Mouse (Mus musculus) small intestine, adult 2 months (tissue): Measurements from ENCODE around the gene Rpsa. TPM values are rescaled to one million over a fixed set of nuclear protein-coding genes. Genes with fewer than 3 reads are reported as not detected.
A peak's percentile ranks its signal among the peaks of the same experiment; 100 is the strongest.

Experiments used
- H3K27ac ChIP-seq: fragments of 200-500 bp; 2 replicates; pipeline ENCODE4 v1.5.1; 2012; ENCODE audit warnings: low read depth, low read length, control low read depth, inconsistent platforms; ENCODE audit not compliant: insufficient read depth
- H3K27me3 ChIP-seq: fragments of 200-500 bp; 2 replicates; pipeline ENCODE4 v1.6.1; 2012; ENCODE audit warnings: mild to moderate bottlenecking, moderate library complexity, low read length, inconsistent platforms; ENCODE audit not compliant: control insufficient read depth, insufficient read depth
- H3K36me3 ChIP-seq: fragments of 200-500 bp; 2 replicates; pipeline ENCODE4 v1.6.1; 2012; ENCODE audit warnings: mild to moderate bottlenecking, low read length, control low read depth, inconsistent platforms; ENCODE audit not compliant: control insufficient read depth, insufficient read depth
- H3K4me1 ChIP-seq: fragments of 200-500 bp; 2 replicates; pipeline ENCODE4 v1.6.1; 2012; ENCODE audit warnings: low read length, inconsistent platforms, mixed read lengths; ENCODE audit not compliant: control insufficient read depth, insufficient read depth, insufficient read length
- H3K4me3 ChIP-seq: fragments of 200-500 bp; 2 replicates; pipeline ENCODE4 v1.5.1; 2012; ENCODE audit warnings: low read depth, mild to moderate bottlenecking, control low read depth, inconsistent platforms, low read length, moderate library complexity
- CTCF ChIP-seq: fragments of 200-500 bp; IDR thresholded peaks from 2 replicates; pipeline ENCODE4 v1.5.1; 2012; ENCODE audit warnings: low read depth, mild to moderate bottlenecking, control low read depth, inconsistent platforms, low read length, moderate library complexity, mixed read lengths; ENCODE audit not compliant: insufficient replicate concordance, insufficient read length; ENCODE audit errors: extremely low read depth
- POLR2A ChIP-seq: fragments of 200-500 bp; IDR thresholded peaks from 2 replicates; pipeline ENCODE4 v1.6.1; 2012; ENCODE audit warnings: low read depth, mild to moderate bottlenecking, control low read depth, inconsistent platforms, low read length, moderate library complexity
- WGBS: fragments of 180-500 bp; shearing (Covaris S2); methylation state at CpG from one replicate; pipeline ENCODE4 v1.1.7; 2018; 5-methylcytosine and 5-hydroxymethylcytosine counted together
- polyA plus RNA-seq: library from polyadenylated mRNA; depleted of rRNA; stranded (reverse); fragments of >200 nt; gene quantifications from 2 replicates; pipeline ENCODE4 v1.2.3, GENCODE M21; 2012

Rpsa gene
- polyA plus RNA-seq, 1 experiment, result 2,329 TPM

- Histone ChIP-seq H3K4me3 (no peak overlapping the region), H3K36me3 (no peaks in the 10 kb centered on the region), H3K4me1 (no peaks in the 10 kb centered on the region), H3K27me3 (no peaks in the 10 kb centered on the region), H3K27ac (no peak overlapping the region)
- TF ChIP-seq CTCF, result peak; percentile 54; the same call in 1 of the 2 replicates
- no peak for TF ChIP-seq POLR2A
- 5% methylated on average over 4 of the region's 4 CpGs for WGBS
Measured at GRCm38 (mm10) chr9:120140652-120141051, 13.2 kb downstream of the Rpsa start.

GRCm38 (mm10) chr9:120144474-120144873 is 17.0 kb downstream of the Rpsa start:
- H3K27ac ChIP-seq, result no peak overlapping the region
- TF ChIP-seq CTCF, result no peak
- TF ChIP-seq POLR2A, result no peak
- H3K4me1 ChIP-seq, result no peaks in the 10 kb centered on the region
- H3K4me3 ChIP-seq, result no peak overlapping the region
- no peaks in the 10 kb centered on the region for H3K27me3 ChIP-seq
- WGBS, result 78% methylated on average over 13 of the region's 13 CpGs
- no peaks in the 10 kb centered on the region for H3K36me3 ChIP-seq

GRCm38 (mm10) chr9:120149222-120149828 is 21.8 kb downstream of the Rpsa start, which contains the start of gene Mobp:
Mobp (plus strand) TSS chr9:120149707.
- no peak for TF ChIP-seq CTCF
- TF ChIP-seq POLR2A, result no peak
- H3K36me3 ChIP-seq, result no peaks in the 10 kb centered on the region
- no peak within 1 kb of the TSS for H3K27ac ChIP-seq
- no peaks in the 10 kb centered on the region for H3K27me3 ChIP-seq
- no peaks in the 10 kb centered on the region for H3K4me1 ChIP-seq
- no peak within 1 kb of the TSS for H3K4me3 ChIP-seq
- WGBS, result 78% methylated on average over 11 of the region's 11 CpGs

DNA sequence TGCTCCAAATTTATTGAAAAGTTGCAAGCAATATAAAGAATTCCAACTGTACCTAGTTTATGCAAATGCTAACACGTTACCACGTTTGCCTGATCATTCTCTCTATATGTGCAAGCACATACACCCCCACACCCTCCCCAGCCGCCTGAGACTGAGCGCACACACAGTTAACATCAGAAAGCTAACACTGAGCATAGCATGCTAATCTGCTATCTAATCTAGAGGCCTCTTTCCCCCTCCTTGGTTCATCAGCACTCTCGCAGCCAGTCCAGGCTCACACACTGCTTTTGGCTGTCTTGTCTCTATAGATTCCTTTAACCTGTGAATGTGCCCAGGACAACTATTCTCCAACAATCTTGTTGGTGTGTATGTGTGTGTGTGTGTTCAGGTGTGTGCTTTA is 23.7 kb downstream of the Rpsa start:
- TF ChIP-seq CTCF (no peak), POLR2A (no peak)
- H3K4me1 ChIP-seq, result no peaks in the 10 kb centered on the region
- 40% methylated on average over 5 of the region's 5 CpGs for WGBS
- no peaks in the 10 kb centered on the region for H3K36me3 ChIP-seq
- no peaks in the 10 kb centered on the region for H3K27me3 ChIP-seq
- no peak overlapping the region for H3K27ac ChIP-seq
- no peak overlapping the region for H3K4me3 ChIP-seq

DNA sequence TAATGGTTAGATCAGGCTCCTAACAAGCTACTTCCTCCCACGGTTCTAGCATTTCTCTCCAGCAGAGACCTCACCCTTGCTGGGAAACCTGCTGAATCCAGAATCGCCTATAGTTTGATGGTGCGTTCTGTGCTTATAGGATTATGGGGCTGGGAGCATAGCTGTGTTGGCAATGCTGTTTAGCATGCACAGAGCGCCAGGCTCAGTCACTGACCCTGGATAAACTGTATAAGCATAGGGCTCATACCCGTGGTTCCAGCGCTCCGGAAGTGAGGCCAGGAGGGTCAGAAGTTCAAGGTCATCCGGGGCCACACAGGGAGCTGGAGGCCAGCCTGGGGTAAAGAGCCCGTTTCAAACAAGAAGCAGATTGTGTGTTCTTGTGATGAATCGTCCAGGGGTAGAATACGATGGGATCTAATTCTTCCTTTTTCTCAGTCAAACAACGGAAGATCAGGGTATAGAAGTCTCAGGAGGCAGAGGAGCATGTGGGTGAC is 24.5 kb downstream of the Rpsa start:
- no peaks in the 10 kb centered on the region for H3K36me3 ChIP-seq
- 63% methylated on average over 12 of the region's 12 CpGs for WGBS
- TF ChIP-seq POLR2A (no peak), CTCF (no peak)
- H3K4me1 ChIP-seq, result no peaks in the 10 kb centered on the region
- H3K4me3 ChIP-seq, result no peak overlapping the region
- H3K27ac ChIP-seq, result no peak overlapping the region
- no peaks in the 10 kb centered on the region for H3K27me3 ChIP-seq

DNA sequence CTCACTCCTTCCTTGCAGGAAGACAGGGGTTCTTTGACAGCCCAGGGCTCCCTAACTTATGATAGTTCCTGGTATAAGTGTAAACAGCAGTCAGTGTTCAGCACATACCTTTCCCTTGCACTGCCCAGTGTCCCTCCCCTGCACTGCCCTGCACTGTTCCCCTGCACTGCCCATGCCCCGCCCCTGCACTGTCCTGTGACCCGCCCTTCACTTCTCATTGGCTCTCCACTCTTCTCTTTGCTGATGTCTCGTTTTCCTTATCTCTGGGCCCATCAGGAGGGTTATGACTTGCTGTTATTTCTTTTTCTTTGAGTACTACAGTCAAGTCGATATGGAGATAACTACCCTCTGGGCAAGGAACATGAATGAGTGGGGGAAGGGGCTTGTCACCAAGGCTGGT is 30.6 kb downstream of the Rpsa start:
- TF ChIP-seq POLR2A, result no peak
- TF ChIP-seq CTCF, result no peak
- H3K4me3 ChIP-seq, result no peak overlapping the region

DNA sequence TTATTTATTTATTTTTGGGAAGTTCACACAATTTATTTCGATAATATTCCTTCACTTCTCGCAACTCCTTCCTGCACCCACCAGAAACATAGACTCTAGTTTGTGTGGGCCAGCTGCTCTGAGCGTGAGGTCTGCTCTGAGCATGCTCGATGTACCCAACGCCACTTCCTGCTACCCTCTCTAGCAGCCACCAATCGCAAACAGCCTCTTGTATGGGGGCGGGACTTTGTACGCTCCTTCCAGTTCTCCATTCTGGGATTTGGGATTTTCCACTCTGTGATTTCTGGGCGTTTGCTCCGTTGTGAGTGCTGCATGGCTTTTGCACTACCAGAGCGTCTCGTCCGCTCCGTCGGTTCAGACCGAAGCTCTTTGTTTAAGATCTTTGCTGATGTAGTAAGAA is 36.4 kb downstream of the Rpsa start:
- no peaks in the 10 kb centered on the region for H3K36me3 ChIP-seq
- 0 out of 2 replicates have a peak, but pooled peaks cover 2% of the 10 kb centered on the region for H3K27me3 ChIP-seq
- 83% methylated on average over 16 of the region's 16 CpGs for WGBS
- H3K4me3 ChIP-seq, result no peak overlapping the region
- H3K27ac ChIP-seq, result no peak overlapping the region
- TF ChIP-seq POLR2A, result no peak
- TF ChIP-seq CTCF, result no peak
- no peaks in the 10 kb centered on the region for H3K4me1 ChIP-seq

More for the DNA sequence above, 30.6 kb downstream of the Rpsa start:
- Histone ChIP-seq H3K27me3 (no peaks in the 10 kb centered on the region), H3K27ac (no peak overlapping the region), H3K36me3 (no peaks in the 10 kb centered on the region), H3K4me1 (no peaks in the 10 kb centered on the region)
- 14% methylated on average over 4 of the region's 4 CpGs for WGBS
